Mouse (Mus musculus): Measurements from ENCODE around the gene Abcc6.
A peak's percentile ranks its signal among the peaks of the same experiment; 100 is the strongest.
"Not testable (repeated sequence)": the region's sequence is repeated elsewhere in the genome, so short reads cannot be mapped to it uniquely, and the experiment has no call there.

The Abcc6 gene

GRCm38 (mm10) chr7:45939836-45940235, 90.3 kb downstream of the Abcc6 start:
- no peak for DNase-seq (ENCODE audit: low read depth, low spot score)

GRCm38 (mm10) chr7:45935114-45935513, 95.0 kb downstream of the Abcc6 start:
- no peak for DNase-seq (ENCODE audit: low read depth, low spot score)

- not testable (repeated sequence) for DNase-seq (ENCODE audit: low read depth, low spot score)
These were observed 96.3 kb downstream of the Abcc6 start for GRCm38 (mm10) chr7:45933766-45934165.

- DNase-seq (ENCODE audit: low read depth, low spot score) = no peak
These were observed 100.4 kb downstream of the Abcc6 start for GRCm38 (mm10) chr7:45929688-45930087.

DNA sequence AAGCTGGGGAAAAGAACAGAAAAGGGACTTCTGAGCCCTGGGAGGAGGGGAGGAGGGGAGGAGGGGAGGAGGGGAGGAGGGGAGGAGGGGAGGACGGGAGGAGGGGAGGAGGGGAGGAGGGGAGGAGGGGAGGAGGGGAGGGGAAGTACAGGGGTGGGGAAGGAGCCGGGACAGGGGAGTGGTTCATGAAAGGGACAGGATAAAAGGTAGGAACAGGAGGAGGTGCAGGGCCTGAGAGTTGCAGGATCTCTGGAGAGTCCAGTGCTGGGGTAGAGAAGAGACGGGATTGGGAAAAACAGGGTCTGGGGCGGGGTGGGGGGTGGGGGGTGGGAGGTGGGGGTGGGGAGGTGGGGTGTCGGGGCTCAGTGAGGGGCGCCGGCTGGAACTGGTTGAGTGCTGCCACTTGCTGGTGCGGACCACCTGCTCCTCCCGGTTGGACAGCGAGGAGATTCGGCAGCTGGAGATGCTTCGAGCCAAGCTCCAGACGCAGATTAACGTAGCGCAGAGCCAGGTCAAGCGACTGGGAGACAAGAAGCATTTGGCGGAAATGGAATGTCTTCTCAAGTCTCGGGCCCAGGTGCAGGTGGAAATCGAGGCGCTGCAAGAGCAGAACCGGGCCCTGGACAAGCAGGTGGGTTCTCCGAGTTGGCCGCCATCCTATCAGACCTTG, 101.3 kb downstream of the Abcc6 start:
- no peak for DNase-seq (ENCODE audit: low read depth, low spot score)

DNA sequence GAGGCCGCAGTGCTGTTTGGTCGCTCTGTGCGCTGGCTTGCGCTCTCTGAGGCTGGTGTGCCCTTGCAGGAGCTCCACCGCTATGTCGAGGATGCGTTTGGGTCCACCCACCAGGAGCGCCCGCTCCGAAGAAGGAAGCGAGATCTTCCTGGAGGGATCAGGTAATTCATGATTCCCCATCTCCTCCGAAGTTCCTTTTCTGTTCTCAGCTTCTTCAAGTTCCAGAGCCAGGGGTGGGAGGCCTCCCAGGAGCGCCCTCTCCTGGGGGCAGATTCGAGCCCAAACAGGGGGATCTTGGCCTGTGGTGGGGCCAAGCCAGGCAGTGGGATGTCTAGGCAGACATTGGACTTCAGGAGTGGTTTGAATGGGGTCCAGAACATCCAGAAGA, 105.7 kb downstream of the Abcc6 start:
- no peak for DNase-seq (ENCODE audit: low read depth, low spot score)

DNA sequence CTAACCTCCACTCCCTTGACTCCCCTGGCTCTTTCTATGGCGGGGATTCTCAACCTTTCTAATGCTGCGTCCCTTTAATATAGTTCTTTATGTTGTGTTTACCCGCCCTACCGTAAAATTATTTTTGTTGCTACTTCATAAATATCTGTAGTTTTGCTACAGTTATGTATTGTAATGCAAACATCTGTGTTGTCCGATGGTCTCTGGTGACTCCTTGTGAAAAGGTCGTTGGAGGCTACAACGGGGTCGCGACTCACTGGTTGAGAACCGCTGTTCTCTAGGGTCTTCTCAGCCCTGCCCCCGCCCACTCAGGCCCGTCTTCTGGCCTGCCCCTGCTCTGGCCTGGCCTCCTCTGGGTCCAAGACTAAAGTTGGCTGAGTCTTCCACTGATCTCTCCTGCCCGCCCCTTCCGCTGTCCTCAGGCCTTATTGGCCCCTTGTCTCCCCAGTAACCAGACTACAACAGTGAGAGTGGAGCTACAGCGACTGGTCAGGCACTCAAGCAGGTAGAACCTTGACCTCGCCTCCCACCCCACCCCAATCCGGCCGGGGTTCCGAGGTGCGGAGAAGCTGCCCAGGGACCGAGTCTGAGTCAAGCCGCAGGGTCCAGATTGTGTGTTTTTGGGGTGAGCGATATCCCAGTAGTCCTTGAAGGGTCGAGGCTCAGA, 106.2 kb downstream of the Abcc6 start, which contains the start of gene Ccdc114:
Gene Ccdc114 (plus strand): TSS at position 311 of the 667 bp plus-strand sequence.
- no peak for DNase-seq (ENCODE audit: low read depth, low spot score)

DNA sequence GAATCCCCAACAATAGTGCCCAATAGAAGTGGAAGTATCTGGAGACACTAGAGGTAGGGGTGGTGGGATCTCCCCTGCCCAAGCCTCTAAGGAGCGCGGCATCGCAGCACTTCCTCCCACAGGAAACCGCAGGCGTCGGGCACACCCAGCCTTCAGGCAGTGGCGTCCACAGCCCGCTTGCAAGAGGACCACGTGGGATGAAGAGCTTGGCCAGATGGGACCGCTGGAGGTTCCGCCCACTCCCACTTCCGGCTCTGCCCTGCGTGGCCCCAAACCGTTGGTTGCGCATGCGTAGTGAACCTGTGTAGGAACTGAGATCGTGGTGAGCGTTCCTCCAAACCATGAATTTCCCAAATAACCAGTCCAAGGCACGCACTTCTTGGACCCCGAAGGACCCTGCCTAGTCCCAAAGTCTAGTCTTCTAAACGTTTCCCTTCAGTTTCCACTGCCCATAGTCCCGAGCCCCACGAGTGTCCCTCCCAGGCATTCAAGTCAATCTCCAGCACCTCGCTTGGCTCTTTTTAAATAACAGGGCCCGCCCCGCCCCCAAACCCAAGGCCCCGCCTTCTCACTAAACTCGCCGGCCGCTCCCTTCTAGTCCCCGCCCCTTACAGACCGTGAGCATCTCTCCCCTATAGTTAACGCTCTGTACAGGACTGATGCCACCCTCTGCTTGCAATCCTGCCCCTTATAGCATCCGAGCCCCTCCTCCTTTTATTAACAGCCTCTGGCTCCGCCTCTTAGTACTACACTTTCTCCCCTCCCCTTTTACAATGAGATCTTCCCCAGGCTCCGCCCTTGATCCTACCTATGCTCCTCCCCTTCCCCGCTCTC, 107.0 kb downstream of the Abcc6 start:
- peak; percentile 85 for DNase-seq (ENCODE audit: low read depth, low spot score)

- no peak for DNase-seq (ENCODE audit: low read depth, low spot score)
These were observed 108.0 kb downstream of the Abcc6 start for GRCm38 (mm10) chr7:45921950-45922600.

- no peak for DNase-seq (ENCODE audit: low read depth, low spot score)
These were observed 108.9 kb downstream of the Abcc6 start, which contains the start of gene Emp3 for GRCm38 (mm10) chr7:45921242-45921621. Emp3 (minus strand) TSS chr7:45921404.

GRCm38 (mm10) chr7:45920583-45921241, 109.4 kb downstream of the Abcc6 start:
- no peak for DNase-seq (ENCODE audit: low read depth, low spot score)

- DNase-seq (ENCODE audit: low read depth, low spot score) = no peak
These were observed 110.3 kb downstream of the Abcc6 start for GRCm38 (mm10) chr7:45919761-45920160.

DNA sequence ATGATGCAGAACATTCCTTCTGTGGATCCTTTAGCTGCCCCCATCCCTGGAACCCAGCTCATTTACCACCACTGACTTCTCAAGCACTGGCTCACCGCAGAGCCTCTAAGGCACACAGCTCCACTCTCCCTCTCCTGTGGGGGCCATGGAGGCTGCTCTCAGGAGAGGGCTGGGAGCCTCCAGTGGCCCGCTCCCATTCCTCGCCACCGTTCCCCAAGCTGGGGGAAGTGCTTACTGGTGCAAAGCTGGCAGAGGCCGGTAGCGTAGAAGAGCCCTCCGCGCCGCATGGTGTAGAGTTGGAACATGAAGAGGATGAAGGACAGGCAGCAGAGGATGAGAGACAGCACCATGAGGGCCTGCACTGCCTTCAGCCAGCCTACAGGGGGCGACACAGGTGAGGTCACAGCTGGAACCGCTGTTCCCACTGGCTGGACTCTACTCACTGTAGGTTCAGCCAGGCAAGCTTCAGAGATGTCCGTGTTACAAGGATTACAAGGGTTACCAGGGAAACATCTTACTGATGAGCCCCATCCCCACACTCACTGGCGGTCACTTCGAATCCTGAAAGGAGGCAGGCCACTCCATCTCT, 110.9 kb downstream of the Abcc6 start:
- DNase-seq (ENCODE audit: low read depth, low spot score) = no peak

GRCm38 (mm10) chr7:45917926-45918325, 112.2 kb downstream of the Abcc6 start:
- DNase-seq (ENCODE audit: low read depth, low spot score) = no peak

Measured in WW6 (cell line).